Mouse (Mus musculus) liver, postnatal 0 days (tissue): Measurements from ENCODE around the gene Casz1. TPM values are rescaled to one million over a fixed set of nuclear protein-coding genes. Genes with fewer than 3 reads are reported as not detected.

Experiments used
- ATAC-seq: fragments of 200-750 bp; cut with Nextera tagmentation; 2 replicates; pipeline ENCODE4 v1.8.0; 2017; ENCODE audit warnings: mild to moderate bottlenecking, moderate library complexity
- DNase-seq: peaks from one replicate; pipeline ENCODE4 v3.0.0-alpha.2; 2016
- H3K27ac ChIP-seq: fragments of 300-500 bp; sonication (generic); 2 replicates; pipeline ENCODE4 v1.5.1; 2014; ENCODE audit warnings: antibody characterized with exemption, moderate library complexity, mild to moderate bottlenecking, low read depth
- H3K27me3 ChIP-seq: fragments of 300-500 bp; sonication (generic); 2 replicates; pipeline ENCODE4 v1.6.1; 2014; ENCODE audit warnings: low read length, control low read depth, mixed read lengths; ENCODE audit not compliant: insufficient read depth
- H3K36me3 ChIP-seq: fragments of 300-500 bp; sonication (generic); replicated peaks from 2 replicates; pipeline ENCODE4 v1.6.1; 2014; ENCODE audit warnings: mild to moderate bottlenecking, control low read depth, low read length, moderate library complexity, mixed read lengths; ENCODE audit not compliant: insufficient read depth
- H3K4me1 ChIP-seq: fragments of 300-500 bp; sonication (generic); 2 replicates; pipeline ENCODE4 v1.6.1; 2014; ENCODE audit warnings: antibody characterized with exemption, mild to moderate bottlenecking, control low read depth; ENCODE audit not compliant: insufficient read depth
- H3K4me2 ChIP-seq: fragments of 300-500 bp; sonication (generic); 2 replicates; pipeline ENCODE4 v1.6.1; 2014; ENCODE audit warnings: low read depth, mild to moderate bottlenecking, low read length, moderate library complexity, mixed read lengths
- H3K4me3 ChIP-seq: fragments of 300-500 bp; sonication (generic); 2 replicates; pipeline ENCODE4 v1.5.1; 2014; ENCODE audit warnings: low read depth, low read length
- H3K9ac ChIP-seq: fragments of 300-500 bp; sonication (generic); replicated peaks from 2 replicates; pipeline ENCODE4 v1.6.1; 2014; ENCODE audit warnings: mild to moderate bottlenecking, moderate library complexity
- H3K9me3 ChIP-seq: fragments of 300-500 bp; sonication (generic); 2 replicates; pipeline ENCODE4 v1.6.1; 2016; ENCODE audit warnings: mild to moderate bottlenecking, control low read depth, low read length, mixed read lengths
- CTCF ChIP-seq: sonication (generic); IDR thresholded peaks from 2 replicates; pipeline ENCODE4 v1.5.1; 2016; ENCODE audit warnings: antibody characterized with exemption, low read depth
- EP300 ChIP-seq: IDR thresholded peaks from 2 replicates; pipeline ENCODE4 v1.6.1; 2016; ENCODE audit warnings: antibody characterized with exemption, low read depth, mild to moderate bottlenecking
- WGBS: fragments of 180-500 bp; shearing (Covaris S2); extraction: QIAGEN DNeasy Blood & Tissue Kit; methylation state at CpG from one replicate; pipeline ENCODE4 v1.1.7; 2014; ENCODE audit not compliant: insufficient replicate concordance; 5-methylcytosine and 5-hydroxymethylcytosine counted together
- polyA plus RNA-seq: library from polyadenylated mRNA; unstranded; fragments of >200 nt; fragmentation: Nextera tagmentation; extraction: Ambion mirVana; gene quantifications from 2 replicates; pipeline ENCODE4 v1.2.1, GENCODE M21; 2015

Gene Casz1
- polyA plus RNA-seq, 1 experiment from 2014 or later: 0.43 TPM

GRCm38 (mm10) chr4:148950487-148950886, 146.3 kb downstream of the Casz1 start:
- TF ChIP-seq EP300: no peak
- TF ChIP-seq CTCF: no peak
- Histone ChIP-seq H3K27me3 (peaks cover 19% of the 10 kb centered on the region), H3K9me3 (no peaks in the 10 kb centered on the region), H3K27ac (no peak overlapping the region), H3K9ac (no peak overlapping the region), H3K36me3 (no peaks in the 10 kb centered on the region), H3K4me1 (peaks cover 6% of the 10 kb centered on the region; the same call in 1 of the 2 replicates), H3K4me2 (no peak overlapping the region), H3K4me3 (no peak overlapping the region)
- WGBS: 63% methylated on average over 6 of the region's 6 CpGs
- no peak for DNase-seq
- no peak for ATAC-seq

DNA sequence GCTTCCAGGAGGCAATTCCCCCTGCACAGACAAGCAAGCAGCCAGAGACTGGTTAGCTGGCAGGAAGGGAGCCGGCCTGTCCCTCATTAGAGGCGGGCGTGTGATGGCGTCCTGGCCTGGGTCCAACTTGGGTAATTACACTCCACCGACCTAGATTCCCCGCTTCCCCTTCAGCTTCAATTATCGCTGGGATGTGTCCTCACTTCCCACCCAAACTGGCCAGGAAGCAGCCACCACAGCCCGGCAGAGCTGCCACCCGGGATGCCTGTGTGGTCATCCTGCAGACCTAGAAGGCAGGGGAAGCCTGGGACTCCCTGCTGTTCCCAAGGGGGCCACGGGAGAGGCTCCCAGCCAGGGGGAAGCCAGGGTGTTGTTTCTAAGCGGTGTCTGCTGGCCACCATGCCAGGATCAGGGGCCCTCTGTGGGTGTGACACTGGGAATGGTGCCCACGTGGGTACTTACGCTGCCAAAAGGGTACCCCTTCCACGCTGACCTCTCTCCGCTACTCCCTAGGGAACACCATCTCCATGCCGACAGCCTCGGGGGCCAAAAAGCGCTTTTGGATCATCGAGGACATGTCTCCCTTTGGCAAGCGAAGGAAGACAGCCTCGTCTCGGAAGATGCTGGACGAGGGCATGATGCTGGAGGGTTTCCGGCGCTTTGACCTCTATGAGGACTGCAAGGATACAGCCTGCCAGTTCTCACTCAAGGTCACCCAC, 146.9 kb downstream of the Casz1 start:
- H3K36me3 ChIP-seq: no peaks in the 10 kb centered on the region
- peaks cover 19% of the 10 kb centered on the region for H3K27me3 ChIP-seq
- 61% methylated on average over 25 of the region's 25 CpGs for WGBS
- DNase-seq (no peak), ATAC-seq (no peak)
- no peak overlapping the region for H3K4me3 ChIP-seq
- H3K27ac ChIP-seq: no peak overlapping the region
- peaks cover 8% of the 10 kb centered on the region; the same call in 1 of the 2 replicates for H3K4me1 ChIP-seq
- H3K9me3 ChIP-seq: no peaks in the 10 kb centered on the region
- no peak overlapping the region for H3K4me2 ChIP-seq
- H3K9ac ChIP-seq: no peak overlapping the region
- TF ChIP-seq CTCF: no peak
- TF ChIP-seq EP300: no peak

DNA sequence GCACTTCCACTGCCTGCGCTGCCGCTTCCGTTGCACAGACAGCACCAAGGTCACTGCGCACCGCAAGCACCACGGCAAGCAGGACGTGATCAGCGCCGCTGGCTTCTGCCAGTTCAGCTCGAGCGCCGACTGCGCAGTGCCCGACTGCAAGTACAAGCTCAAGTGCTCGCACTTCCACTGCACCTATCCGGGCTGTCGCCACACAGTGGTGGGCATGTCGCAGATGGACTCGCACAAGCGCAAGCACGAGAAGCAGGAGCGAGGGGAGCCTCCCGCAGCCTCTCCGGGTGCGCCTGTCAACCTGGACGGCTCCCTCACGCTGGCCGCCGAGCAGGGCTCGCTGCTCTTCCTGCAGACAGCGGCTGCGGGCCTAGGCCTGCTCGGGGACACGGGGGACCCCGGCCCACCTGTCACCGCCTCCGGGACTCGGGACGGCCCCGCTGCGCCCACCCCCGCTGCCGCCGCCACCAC, 147.6 kb downstream of the Casz1 start:
- ATAC-seq (no peak), DNase-seq (no peak)
- Histone ChIP-seq H3K9me3 (no peaks in the 10 kb centered on the region), H3K4me2 (peak overlapping the region; percentile 55), H3K27ac (no peak overlapping the region), H3K4me3 (peak overlapping the region; percentile 19; the same call in 1 of the 2 replicates), H3K36me3 (no peaks in the 10 kb centered on the region), H3K4me1 (peaks cover 8% of the 10 kb centered on the region; the same call in 1 of the 2 replicates), H3K27me3 (peaks cover 19% of the 10 kb centered on the region), H3K9ac (no peak overlapping the region)
- WGBS: 20% methylated on average over 44 of the region's 44 CpGs
- TF ChIP-seq EP300: no peak
- 0 out of 2 replicates have a peak, but pooled peaks have one; percentile 4 for TF ChIP-seq CTCF

- Histone ChIP-seq H3K4me1 (peaks cover 8% of the 10 kb centered on the region; the same call in 1 of the 2 replicates), H3K27ac (no peak overlapping the region), H3K4me3 (peak overlapping the region; percentile 19; the same call in 1 of the 2 replicates), H3K9ac (no peak overlapping the region), H3K9me3 (no peaks in the 10 kb centered on the region), H3K36me3 (no peaks in the 10 kb centered on the region), H3K4me2 (peak overlapping the region; percentile 55), H3K27me3 (peaks cover 19% of the 10 kb centered on the region)
- DNase-seq: no peak
- TF ChIP-seq EP300: no peak
- no peak for TF ChIP-seq CTCF
- no peak for ATAC-seq
- WGBS: 15% methylated on average over 61 of the region's 69 CpGs
Measured at GRCm38 (mm10) chr4:148952328-148953222, 148.3 kb downstream of the Casz1 start.

- Histone ChIP-seq H3K9me3 (no peaks in the 10 kb centered on the region), H3K4me3 (no peak overlapping the region), H3K4me2 (no peak overlapping the region), H3K9ac (no peak overlapping the region), H3K27ac (no peak overlapping the region), H3K4me1 (peaks cover 8% of the 10 kb centered on the region; the same call in 1 of the 2 replicates), H3K36me3 (peaks cover 5% of the 10 kb centered on the region; the same call in 1 of the 2 replicates), H3K27me3 (peaks cover 19% of the 10 kb centered on the region)
- ATAC-seq: no peak; the same call in 1 of the 2 replicates
- WGBS: 75% methylated on average over 14 of the region's 14 CpGs
- no peak for TF ChIP-seq EP300
- TF ChIP-seq CTCF: no peak
- DNase-seq: no peak
Measured at GRCm38 (mm10) chr4:148955131-148955813, 151.0 kb downstream of the Casz1 start.
